Mouse (Mus musculus) embryonic facial prominence, embryonic 14.5 days (tissue): ENCODE results near the gene Usp29. TPM values are rescaled to one million over a fixed set of nuclear protein-coding genes. Genes with fewer than 3 reads are reported as not detected.

Experiments used
- ATAC-seq: fragments of 200-750 bp; cut with Nextera tagmentation; 2 replicates; pipeline ENCODE4 v1.8.0; 2017; ENCODE audit warnings: low read depth, moderate number of reproducible peaks, moderate TSS enrichment
- DNase-seq: peaks from one replicate; pipeline ENCODE4 v3.0.0-alpha.2; 2015; ENCODE audit warnings: low spot score
- H3K27ac ChIP-seq: fragments of 300-500 bp; sonication (generic); replicated peaks from 2 replicates; pipeline ENCODE4 v1.5.1; 2014; ENCODE audit warnings: low read depth, mild to moderate bottlenecking, low read length, moderate library complexity
- H3K27me3 ChIP-seq: fragments of 300-500 bp; sonication (generic); replicated peaks from 2 replicates; pipeline ENCODE4 v1.6.1; 2014; ENCODE audit warnings: low read length; ENCODE audit not compliant: control insufficient read depth, insufficient read depth
- H3K36me3 ChIP-seq: fragments of 300-500 bp; sonication (generic); 2 replicates; pipeline ENCODE4 v1.6.1; 2014; ENCODE audit warnings: low read length, mixed read lengths; ENCODE audit not compliant: control insufficient read depth, insufficient read depth
- H3K4me1 ChIP-seq: fragments of 300-500 bp; sonication (generic); 2 replicates; pipeline ENCODE4 v1.6.1; 2014; ENCODE audit warnings: antibody characterized with exemption, low read length; ENCODE audit not compliant: control insufficient read depth, insufficient read depth
- H3K4me2 ChIP-seq: fragments of 300-500 bp; sonication (generic); 2 replicates; pipeline ENCODE4 v1.6.1; 2014; ENCODE audit warnings: low read depth, mild to moderate bottlenecking, low read length, moderate library complexity, mixed read lengths
- H3K4me3 ChIP-seq: fragments of 300-500 bp; sonication (generic); 2 replicates; pipeline ENCODE4 v1.5.1; 2014; ENCODE audit warnings: low read depth, mild to moderate bottlenecking, low read length
- H3K9ac ChIP-seq: fragments of 300-500 bp; sonication (generic); 2 replicates; pipeline ENCODE4 v1.6.1; 2014; ENCODE audit warnings: low read depth, mild to moderate bottlenecking, low read length, moderate library complexity, mixed read lengths
- H3K9me3 ChIP-seq: fragments of 300-500 bp; sonication (generic); 2 replicates; pipeline ENCODE4 v1.6.1; 2016; ENCODE audit warnings: low read length; ENCODE audit not compliant: control insufficient read depth
- WGBS: fragments of 180-500 bp; shearing (Covaris S2); extraction: QIAGEN DNeasy Blood & Tissue Kit; methylation state at CpG from one replicate; pipeline ENCODE4 v1.1.7; 2014; 5-methylcytosine and 5-hydroxymethylcytosine counted together
- polyA plus RNA-seq: library from polyadenylated mRNA; unstranded; fragments of >200 nt; fragmentation: Nextera tagmentation; extraction: Ambion mirVana; gene quantifications from 2 replicates; pipeline ENCODE4 v1.2.1, GENCODE M21; 2014

Usp29 gene
- polyA plus RNA-seq, 1 experiment from 2014 or later, result 12.2 TPM

GRCm38 (mm10) chr7:6816706-6817376 lies 86.5 kb downstream of the Usp29 start:
- peaks cover 12% of the 10 kb centered on the region; the same call in 1 of the 2 replicates for H3K4me1 ChIP-seq
- H3K4me3 ChIP-seq, result no peak overlapping the region
- no peaks in the 10 kb centered on the region for H3K9me3 ChIP-seq
- no peak overlapping the region for H3K9ac ChIP-seq
- ATAC-seq (no peak), DNase-seq (no peak)
- no peaks in the 10 kb centered on the region for H3K36me3 ChIP-seq
- H3K27me3 ChIP-seq, result no peaks in the 10 kb centered on the region
- H3K4me2 ChIP-seq, result no peak overlapping the region
- 79% methylated on average over 5 of the region's 5 CpGs for WGBS
- no peak overlapping the region for H3K27ac ChIP-seq

- Histone ChIP-seq H3K9ac (no peak overlapping the region), H3K4me2 (no peak overlapping the region), H3K4me3 (no peak overlapping the region), H3K27ac (peak overlapping the region; percentile 70), H3K27me3 (no peaks in the 10 kb centered on the region), H3K4me1 (0 out of 2 replicates have a peak, but pooled peaks cover 10% of the 10 kb centered on the region), H3K9me3 (no peaks in the 10 kb centered on the region), H3K36me3 (no peaks in the 10 kb centered on the region)
- ATAC-seq (no peak), DNase-seq (peak; percentile 64)
- 61% methylated on average over 6 of the region's 6 CpGs for WGBS
These were observed 89.9 kb downstream of the Usp29 start for GRCm38 (mm10) chr7:6820296-6820695.

- no peaks in the 10 kb centered on the region for H3K9me3 ChIP-seq
- peak overlapping the region; percentile 58 for H3K27ac ChIP-seq
- DNase-seq (peak; percentile 45), ATAC-seq (no peak)
- H3K4me3 ChIP-seq, result no peak overlapping the region
- no peaks in the 10 kb centered on the region for H3K36me3 ChIP-seq
- no peak overlapping the region for H3K4me2 ChIP-seq
- H3K9ac ChIP-seq, result no peak overlapping the region
- 0 out of 2 replicates have a peak, but pooled peaks cover 10% of the 10 kb centered on the region for H3K4me1 ChIP-seq
- no peaks in the 10 kb centered on the region for H3K27me3 ChIP-seq
- WGBS, result 63% methylated on average over 4 of the region's 4 CpGs
These were observed 92.3 kb downstream of the Usp29 start for GRCm38 (mm10) chr7:6822633-6823032.

GRCm38 (mm10) chr7:6823673-6824072 lies 93.3 kb downstream of the Usp29 start:
- Histone ChIP-seq H3K9ac (no peak overlapping the region), H3K9me3 (no peaks in the 10 kb centered on the region), H3K36me3 (no peaks in the 10 kb centered on the region), H3K4me2 (no peak overlapping the region), H3K27me3 (no peaks in the 10 kb centered on the region), H3K4me3 (no peak overlapping the region), H3K27ac (peak overlapping the region; percentile 30; the same call in 1 of the 2 replicates), H3K4me1 (0 out of 2 replicates have a peak, but pooled peaks cover 10% of the 10 kb centered on the region)
- DNase-seq (peak; percentile 40), ATAC-seq (peak; percentile 75)
- WGBS, result 47% methylated on average over 2 of the region's 2 CpGs

- Histone ChIP-seq H3K4me1 (0 out of 2 replicates have a peak, but pooled peaks cover 10% of the 10 kb centered on the region), H3K9me3 (no peaks in the 10 kb centered on the region), H3K36me3 (no peaks in the 10 kb centered on the region), H3K4me3 (no peak overlapping the region), H3K27me3 (no peaks in the 10 kb centered on the region), H3K4me2 (no peak overlapping the region), H3K9ac (no peak overlapping the region), H3K27ac (no peak overlapping the region)
- ATAC-seq (no peak), DNase-seq (no peak)
- WGBS, result 80% methylated on average over 11 of the region's 11 CpGs
These were observed 95.7 kb downstream of the Usp29 start for GRCm38 (mm10) chr7:6825966-6826647.

- no peaks in the 10 kb centered on the region for H3K4me1 ChIP-seq
- 26% methylated on average over 2 of the region's 2 CpGs for WGBS
These were observed 98.8 kb downstream of the Usp29 start for GRCm38 (mm10) chr7:6829148-6829547.

GRCm38 (mm10) chr7:6834950-6835349 lies 104.6 kb downstream of the Usp29 start:
- Histone ChIP-seq H3K4me2 (no peak overlapping the region), H3K27ac (peak overlapping the region; percentile 83), H3K36me3 (no peaks in the 10 kb centered on the region), H3K4me1 (peaks cover 10% of the 10 kb centered on the region; the same call in 1 of the 2 replicates), H3K4me3 (no peak overlapping the region), H3K9me3 (no peaks in the 10 kb centered on the region), H3K27me3 (no peaks in the 10 kb centered on the region), H3K9ac (peak overlapping the region; percentile 43; the same call in 1 of the 2 replicates)
- ATAC-seq, result peak; percentile 34
- peak; percentile 30 for DNase-seq
- whole genome bisulfite sequencing, result 23% methylated on average over 5 of the region's 5 CpGs

More at GRCm38 (mm10) chr7:6829148-6829547, 98.8 kb downstream of the Usp29 start:
- H3K9ac ChIP-seq, result no peak overlapping the region
- no peaks in the 10 kb centered on the region for H3K36me3 ChIP-seq
- DNase-seq (peak; percentile 27), ATAC-seq (no peak)
- H3K27me3 ChIP-seq, result no peaks in the 10 kb centered on the region
- H3K9me3 ChIP-seq, result no peaks in the 10 kb centered on the region
- no peak overlapping the region for H3K27ac ChIP-seq
- H3K4me3 ChIP-seq, result no peak overlapping the region
- no peak overlapping the region for H3K4me2 ChIP-seq

GRCm38 (mm10) chr7:6835351-6835750 lies 105.0 kb downstream of the Usp29 start:
- ATAC-seq (peak; percentile 83), DNase-seq (peak; percentile 83)
- Histone ChIP-seq H3K9me3 (no peaks in the 10 kb centered on the region), H3K4me3 (no peak overlapping the region), H3K27ac (peak overlapping the region; percentile 83), H3K36me3 (no peaks in the 10 kb centered on the region), H3K4me1 (peaks cover 10% of the 10 kb centered on the region; the same call in 1 of the 2 replicates), H3K4me2 (no peak overlapping the region), H3K27me3 (no peaks in the 10 kb centered on the region), H3K9ac (peak overlapping the region; percentile 43; the same call in 1 of the 2 replicates)
- WGBS, result 5% methylated on average over 5 of the region's 5 CpGs
